Mouse (Mus musculus) mature B cell (primary cell): ENCODE results near the gene Ctnnd2.

ENCODE experiments used
- in situ Hi-C: fragments of 300-500 bp; cut with MboI; formaldehyde crosslinking; loops from 2 replicates; pipeline ENCODE4 v1.14.3; 2019

Ctnnd2 gene

DNA sequence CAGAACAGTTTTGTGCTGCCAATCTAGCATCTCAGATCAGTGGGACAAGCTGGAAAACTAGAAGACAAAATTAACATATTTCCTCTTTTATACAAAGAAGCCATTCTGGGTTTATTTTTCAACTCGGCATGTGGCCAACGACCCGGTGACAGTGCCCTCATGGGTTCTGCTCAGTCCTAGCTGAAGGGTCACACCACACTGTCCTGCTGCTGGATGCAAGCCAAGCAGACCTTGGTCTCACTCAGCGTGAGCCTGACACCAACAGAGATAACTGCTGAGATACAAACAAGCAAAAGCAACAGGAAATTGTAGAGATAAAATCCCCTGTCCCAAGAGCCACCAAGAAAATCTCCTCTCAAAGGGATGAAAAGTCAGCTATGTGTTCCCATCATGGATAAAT is 719.6 kb downstream of the Ctnnd2 start:
- in situ Hi-C loops = no loop called here

DNA sequence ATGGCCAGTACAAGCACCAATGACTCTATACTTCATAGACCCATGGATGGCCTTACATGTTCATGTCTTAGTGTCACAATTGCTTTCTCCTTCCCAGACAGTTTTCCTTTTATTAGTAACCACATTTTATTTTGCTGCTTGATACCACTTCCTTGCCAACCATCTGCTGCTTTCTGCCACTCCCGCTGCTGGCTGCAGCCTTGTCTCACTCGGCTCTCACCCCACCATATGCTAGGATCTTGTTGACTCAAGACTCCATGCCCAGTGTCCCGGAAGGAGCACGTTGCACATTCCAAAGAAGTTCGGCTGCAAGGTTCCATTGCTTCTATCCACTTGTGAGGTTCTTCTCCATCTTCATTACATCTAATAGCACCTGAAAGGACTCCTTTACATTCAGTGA is 722.7 kb downstream of the Ctnnd2 start:
- in situ Hi-C loops = no loop called here

DNA sequence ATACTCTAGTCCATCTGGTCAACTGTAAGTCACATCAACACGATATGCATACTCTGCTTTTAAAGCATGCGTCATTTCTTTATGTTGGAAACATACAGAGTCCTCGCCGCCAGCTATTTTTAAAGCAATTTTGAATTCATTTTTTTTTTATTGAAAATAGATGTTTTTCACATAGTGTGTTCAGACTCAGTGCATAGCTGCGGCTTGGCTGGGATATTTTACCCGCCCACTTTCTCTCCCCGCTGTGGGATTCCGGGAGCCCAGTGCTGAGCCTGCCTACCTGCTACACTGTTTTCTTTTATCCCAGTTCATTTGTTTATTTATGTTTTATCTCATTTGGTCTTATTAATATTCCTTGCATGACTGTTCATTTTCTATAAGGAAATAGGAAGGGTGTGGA is 724.9 kb downstream of the Ctnnd2 start:
- in situ Hi-C loops = no loop called here

DNA sequence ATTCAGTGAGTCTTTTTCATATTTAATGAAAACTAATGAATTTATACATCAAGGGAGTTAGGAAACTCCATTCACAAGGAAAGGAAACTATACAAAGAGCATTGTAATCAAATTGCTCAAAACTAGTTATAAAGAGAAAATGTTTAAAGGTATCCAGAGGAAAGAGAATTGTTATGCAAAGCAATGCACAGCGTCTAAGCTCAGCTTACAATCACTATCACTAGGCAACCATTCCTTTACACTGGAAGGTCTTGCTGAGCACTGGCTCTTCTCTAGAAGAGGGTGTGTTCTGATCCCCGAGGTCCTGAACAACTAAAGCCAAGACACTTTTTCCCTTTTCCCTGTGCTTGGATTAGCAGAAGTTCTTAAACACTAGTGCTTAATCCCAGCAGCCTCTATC is 735.6 kb downstream of the Ctnnd2 start:
- in situ Hi-C loops = no loop called here

DNA sequence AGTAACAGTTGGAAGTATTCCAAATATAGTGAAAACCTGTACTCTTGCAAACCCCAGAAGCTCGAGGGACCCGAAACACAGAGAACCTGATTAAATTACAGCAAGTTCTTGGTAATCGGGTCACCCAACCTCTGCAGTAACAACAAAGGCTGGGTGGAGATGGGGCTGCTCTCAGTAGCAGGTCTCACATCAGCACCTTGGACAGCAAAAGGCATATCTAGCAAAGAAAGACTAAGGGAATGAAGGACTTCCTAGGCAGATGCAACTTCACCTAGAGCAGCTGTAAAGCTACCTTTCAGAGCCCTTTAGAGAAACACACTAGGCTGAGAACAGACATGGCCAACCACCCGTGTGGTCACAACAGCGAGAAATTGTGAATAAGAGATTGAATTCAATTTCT is 741.0 kb downstream of the Ctnnd2 start:
- in situ Hi-C loops = no loop called here

DNA sequence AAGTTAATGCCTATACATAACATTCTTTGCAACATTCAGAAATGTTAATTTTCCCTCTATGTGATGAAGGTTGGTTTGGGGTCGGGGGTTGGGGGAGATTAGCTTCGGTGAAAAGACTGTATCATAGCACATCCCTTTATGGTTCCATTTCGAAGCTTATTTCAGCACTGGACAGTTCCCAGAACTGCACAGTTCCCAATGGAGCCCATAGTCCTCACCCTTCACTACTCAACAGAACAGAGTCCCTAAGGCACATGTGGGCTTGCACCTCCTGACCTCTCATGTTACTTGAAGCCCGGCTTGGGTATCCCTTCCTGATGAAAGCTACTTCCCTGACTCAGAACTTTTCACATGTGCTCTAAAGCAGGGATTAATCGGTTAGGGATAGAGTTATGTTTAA is 753.4 kb downstream of the Ctnnd2 start:
- in situ Hi-C loops = no loop called here

DNA sequence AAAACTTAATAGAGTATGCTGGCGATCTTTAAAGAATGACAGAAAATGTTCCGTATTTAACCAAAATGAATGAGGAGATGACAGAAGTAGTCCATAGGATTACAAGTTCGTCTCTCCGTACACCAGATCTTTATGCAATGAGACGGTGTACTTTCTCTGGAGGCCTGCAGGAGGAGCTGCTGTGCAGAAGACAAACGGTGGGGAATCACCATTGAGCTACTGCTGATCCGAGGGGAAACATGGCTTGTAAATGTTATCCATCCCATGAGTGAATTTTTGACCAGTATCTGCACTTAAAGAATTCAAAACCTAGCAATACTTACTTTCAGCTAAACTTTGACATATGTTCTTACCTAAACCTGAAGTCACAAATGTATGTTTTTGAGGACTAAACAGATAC is 755.2 kb downstream of the Ctnnd2 start:
- in situ Hi-C loops = no loop called here

DNA sequence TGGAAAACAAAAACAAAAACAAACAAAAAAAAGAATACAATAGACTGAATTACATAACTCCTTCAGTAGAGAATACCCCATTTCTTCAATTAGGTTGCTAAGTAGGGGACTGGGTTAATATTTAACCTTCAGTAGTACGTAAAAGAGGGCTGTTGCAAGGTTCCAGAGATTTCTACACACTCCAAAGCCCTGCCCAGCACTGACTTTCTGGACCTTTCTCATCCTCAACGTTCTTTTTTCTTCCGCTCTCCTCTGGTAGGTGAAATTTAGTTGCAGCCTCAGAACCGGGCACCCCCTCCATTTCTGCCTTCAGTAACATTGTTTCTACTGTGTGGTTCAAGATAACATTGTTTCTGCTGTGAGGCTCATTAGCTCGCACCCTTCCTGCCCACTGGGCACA is 759.5 kb downstream of the Ctnnd2 start:
- in situ Hi-C loops = no loop called here

DNA sequence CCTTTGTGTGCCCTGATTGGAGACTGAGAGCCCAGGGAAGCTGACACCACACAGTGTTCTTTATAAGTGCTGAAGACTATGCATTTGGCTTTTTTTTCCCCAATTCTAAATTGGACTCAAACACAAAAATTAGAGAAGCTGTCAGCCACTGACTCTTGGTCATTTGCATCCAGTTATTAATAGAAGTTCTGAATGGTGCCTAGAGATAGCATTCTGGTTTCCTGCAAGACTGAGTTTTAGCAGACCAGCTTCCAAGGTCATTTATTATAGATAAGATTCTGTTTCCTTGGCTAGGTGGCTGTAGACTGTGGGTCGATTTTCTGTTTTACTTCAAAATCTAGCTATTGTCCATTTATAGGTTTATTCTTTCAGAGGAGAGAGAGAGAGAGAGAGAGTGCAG is 773.5 kb downstream of the Ctnnd2 start:
- in situ Hi-C loops = no loop called here

DNA sequence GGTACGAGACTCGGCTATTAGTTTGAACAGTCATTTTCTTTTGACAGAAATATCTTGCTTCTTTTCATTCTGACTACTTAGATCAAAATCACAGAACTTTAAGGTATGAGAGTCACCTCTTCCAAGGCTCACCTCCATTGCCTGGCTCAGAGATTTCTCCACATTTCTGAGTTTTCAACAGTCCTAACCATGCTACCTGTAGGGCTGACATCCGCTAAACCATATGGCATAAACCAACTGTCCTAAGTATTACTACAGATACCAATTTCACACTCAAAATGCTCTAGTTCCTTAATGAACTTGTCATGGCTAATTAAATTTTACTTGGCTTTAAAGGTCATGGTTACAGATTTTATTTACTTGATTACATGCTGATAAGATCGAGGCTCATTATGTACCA is 786.1 kb downstream of the Ctnnd2 start:
- in situ Hi-C loops = no loop called here

DNA sequence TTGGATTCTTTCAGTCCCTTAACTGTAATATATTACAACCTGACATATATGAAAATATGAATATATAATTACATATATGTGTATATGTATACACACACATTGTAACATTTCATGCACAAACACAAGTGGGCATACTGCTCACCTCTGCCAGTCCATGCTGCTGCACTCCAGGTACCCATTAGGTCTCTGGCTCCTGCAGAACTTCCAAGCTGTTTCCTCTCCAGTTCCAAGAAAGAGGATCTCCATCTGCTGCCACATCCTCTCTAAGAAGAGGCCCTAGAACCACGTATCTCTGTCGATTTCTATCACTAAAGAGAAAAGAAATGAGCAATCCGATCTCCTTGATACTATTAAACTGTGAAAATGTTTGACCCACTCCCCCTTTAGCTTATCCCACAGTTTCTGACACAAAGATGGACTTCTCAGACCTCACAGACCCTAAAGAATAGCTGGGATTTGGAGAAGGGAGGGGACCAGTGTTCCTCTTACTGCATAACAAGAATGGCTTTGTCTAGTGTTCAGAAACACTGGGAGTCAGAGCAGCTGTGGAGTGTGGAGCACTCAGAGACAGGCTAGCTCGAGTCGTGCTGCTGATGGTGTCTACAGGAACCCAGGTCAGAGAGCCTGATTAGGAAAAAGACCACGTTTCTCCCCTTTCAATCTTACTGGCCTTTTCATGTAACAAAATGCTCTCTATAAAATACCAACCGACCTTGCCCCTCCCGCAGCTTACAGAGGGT is 790.2 kb downstream of the Ctnnd2 start:
- in situ Hi-C loops = no loop called here

DNA sequence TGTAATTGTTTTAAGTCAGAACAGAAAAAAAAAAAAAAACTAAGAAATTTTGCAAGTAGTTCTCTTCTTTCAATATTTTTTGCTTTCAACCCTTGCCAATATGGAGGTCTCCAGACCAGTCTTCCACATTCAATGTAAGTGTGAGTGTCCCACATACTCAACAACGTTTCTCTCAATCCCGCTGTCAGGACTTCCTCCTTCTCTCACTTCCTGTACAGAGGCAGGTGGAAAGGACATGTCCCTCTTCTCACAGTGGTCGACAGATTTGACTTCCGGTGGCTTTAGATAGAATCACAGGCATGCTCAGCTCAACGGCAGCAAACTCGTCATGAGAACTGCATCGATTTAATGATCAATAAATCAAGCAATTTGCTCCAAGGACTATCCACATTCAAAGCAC is 791.7 kb downstream of the Ctnnd2 start:
- in situ Hi-C loops = no loop called here

DNA sequence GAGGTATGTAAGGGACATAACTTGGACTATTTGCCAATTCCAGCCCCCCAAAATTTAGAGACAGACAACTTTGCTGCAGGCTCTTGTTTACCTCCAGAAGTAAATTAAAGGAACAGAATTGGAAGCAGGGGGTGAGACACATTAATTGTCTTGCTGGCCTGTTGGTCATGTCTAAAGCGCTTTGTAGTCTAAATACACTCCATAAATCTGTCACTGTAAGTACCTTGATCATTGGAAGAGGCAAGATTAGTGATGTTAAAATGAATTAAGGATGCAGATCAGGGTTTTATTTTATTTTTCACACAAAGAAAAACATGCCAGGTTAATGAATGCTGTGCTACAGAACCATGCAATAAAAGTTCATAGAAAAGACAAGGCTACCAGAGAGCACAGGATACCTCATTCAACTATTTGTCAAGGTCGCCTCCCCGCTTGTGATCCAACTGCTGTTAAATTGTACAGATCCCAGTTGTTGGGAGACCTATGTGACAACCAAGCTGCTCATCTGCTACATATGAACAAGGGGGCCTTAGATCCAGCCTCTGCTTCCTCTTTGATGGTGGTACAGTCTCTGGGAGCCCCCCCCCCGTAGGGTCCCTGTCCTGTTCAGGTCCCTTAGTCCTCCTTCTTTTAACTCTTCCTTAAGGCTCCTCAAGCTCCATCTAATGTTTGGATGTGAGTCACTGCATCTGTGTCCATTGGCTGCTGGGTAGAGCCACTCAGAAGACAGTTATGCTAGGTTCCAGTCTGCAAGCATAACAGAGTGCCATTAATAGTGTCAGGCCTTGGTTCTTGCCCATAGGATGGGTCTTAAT is 792.7 kb downstream of the Ctnnd2 start:
- in situ Hi-C loops = no loop called here

DNA sequence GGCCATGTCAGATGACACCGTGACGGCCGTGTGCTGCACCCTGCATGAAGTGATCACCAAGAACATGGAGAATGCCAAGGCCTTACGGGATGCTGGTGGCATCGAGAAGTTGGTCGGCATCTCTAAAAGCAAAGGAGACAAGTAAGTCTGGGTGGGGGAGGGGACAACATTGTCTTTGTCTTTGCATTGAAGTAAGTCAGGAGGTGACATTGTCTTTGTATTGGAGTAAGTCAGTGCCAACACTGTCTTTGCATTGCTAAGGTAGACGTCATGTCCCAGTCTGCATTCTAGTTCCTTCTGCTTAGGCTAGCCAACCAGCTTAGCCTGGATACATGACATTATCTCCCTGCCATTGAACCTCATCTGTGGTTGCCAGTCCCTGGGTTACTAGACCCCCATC is 794.4 kb downstream of the Ctnnd2 start:
- in situ Hi-C loops = no loop called here

DNA sequence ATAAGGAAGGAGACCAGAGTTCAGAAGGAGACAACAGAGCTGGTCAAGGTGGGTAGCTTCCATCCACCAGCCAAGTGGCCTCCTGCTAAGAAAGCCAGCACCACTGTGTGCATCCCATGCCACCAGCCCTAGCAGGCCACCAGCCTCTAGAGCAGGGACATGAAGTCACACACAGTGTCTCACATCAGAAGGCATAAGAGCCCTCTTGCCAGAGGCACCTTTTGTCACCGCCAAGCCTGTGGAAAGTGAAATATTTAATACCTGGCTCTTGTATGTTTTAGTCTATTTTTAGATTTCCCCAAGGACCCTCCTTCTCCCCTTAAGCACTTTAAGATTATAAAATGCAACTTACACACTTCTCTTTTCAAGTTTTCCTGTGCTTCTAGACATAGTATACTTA is 802.0 kb downstream of the Ctnnd2 start:
- in situ Hi-C loops = no loop called here

DNA sequence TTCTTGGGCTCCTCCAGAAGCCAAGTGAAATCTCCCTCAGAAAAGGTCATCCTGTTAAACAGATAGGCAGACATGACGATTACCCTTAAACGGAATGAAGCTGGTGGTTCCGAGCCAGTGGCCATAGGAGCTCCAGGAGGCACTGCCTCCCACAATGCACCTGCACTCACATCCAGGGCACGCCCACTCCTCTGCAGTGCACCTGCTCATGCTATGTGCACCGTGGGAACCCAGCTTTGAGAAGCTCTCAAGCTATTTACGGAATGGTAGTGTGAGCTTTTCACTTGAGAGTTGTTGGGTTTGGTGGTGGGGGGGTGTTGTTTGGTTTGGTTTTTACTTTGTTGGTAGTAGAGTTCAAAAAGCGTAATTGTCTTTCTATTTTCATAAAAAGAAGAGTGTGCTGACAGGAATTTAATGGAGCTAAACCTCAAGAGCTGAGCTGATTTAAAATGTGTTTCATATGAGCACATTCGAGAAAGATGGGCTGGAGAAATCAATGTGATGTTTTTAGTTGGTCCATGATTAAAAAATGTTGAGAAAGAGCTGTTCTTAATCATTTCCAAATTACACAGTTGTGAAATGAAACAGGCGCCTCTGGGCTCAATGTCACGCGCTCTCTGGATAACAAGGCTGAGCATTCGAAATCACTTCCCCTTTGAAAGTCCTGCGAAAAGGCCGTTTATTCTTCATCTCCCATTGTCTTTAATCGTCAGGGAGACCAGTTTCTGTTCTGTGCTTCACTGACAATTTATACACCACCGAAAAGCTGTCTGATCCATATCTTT is 802.8 kb downstream of the Ctnnd2 start:
- in situ Hi-C loops = no loop called here

DNA sequence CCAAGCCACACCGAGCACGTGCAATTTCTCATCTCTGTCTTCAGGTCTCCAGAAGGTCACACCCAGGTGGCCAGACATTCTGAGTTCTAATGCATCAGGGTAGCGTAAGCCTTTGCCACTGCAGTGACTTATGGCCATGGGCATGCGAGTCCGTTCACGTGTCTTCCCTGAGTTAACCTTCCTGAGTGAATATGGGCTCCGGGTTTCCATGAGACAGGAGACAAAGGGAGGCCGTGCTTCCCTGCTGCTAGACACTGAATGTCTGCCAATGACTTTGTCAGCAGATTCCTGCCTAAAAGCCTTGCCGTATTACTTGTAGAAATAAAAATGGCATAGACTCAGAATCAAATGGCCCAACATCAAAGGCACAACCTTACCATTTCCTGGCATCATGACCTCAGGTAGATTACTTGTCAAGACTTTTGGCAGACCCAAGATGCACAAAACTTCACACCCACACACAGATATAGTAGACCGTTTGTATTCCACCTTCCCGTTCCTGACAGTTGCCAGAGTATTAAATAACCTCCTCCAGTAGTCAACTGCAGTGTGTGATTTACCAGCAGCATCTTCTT is 804.9 kb downstream of the Ctnnd2 start:
- in situ Hi-C loops = no loop called here

DNA sequence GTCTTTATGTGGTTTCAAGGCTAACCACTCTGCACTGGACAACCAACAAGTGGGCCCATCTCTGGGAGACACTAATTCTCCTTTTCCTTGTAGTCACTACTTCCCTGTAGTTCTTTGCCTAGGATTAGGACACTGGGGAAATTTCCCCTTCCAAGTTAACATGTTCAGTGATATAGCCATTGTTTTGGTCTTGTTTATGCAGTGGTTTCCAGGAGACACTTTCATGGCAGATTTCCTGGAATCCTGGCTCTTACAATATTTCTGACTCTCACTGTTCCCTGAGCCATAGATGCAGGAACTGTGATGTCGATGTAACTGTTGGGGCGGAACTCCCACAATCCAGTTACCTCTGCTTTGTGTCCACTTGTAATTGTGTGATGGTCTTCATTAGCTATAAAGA is 814.5 kb downstream of the Ctnnd2 start:
- in situ Hi-C loops = no loop called here

DNA sequence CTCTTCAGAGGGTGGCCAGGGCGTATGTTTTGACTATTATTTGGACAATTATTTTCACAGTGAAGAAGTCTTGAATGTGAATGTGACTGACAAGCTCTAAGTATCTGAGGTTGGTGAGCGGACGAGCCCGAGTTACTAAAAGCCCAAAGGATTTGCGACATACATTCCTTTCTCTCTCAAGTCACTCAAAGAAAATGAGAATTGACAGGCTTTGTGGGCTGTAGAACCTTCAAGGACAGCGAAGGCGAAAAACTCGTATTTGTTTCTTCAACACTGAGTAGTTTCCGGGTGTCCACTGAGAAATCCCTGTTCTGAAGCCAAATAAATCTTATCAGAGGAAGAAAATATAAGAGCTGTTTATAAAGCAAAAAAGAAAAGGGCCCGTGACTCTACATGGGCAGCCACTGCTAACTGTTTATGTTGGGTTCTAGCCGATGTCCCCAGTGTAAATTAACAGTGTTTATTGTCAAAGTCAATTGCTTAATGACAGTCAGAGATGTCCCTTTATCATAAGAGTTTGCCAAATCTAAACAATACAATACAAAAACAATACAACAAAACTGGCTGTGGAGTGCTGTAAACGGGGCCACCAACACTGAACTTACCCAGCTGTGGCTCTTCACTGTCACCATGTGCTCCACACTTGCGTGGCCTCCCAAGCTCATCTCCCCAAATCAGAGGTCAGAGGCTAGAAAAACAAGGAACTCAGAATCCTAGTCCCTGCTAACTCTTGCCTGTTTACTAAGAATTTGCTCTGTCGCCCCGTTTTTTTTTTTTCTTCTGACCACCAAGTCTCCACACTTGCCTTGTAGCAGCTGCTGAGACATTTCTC is 818.2 kb downstream of the Ctnnd2 start:
- in situ Hi-C loops = no loop called here

DNA sequence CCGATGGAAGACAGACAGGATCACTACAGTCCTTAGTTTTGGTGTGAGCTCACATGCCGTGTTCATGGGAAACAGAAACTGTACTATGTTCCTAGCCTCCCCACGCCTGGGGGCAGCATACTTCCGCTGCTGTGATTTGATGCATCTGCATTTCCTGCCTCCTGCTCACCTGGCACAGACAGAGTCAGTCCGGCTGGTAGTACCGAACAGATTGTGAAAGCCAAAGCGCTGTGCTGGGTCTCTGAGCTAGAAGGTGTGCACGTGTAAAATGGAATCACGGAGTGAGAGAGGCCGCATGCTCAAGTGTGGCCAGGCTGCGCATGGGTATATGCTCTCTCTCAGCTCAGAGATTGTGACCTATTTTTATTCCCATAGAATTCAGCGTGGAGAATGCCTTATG is 820.0 kb downstream of the Ctnnd2 start:
- in situ Hi-C loops = no loop called here

DNA sequence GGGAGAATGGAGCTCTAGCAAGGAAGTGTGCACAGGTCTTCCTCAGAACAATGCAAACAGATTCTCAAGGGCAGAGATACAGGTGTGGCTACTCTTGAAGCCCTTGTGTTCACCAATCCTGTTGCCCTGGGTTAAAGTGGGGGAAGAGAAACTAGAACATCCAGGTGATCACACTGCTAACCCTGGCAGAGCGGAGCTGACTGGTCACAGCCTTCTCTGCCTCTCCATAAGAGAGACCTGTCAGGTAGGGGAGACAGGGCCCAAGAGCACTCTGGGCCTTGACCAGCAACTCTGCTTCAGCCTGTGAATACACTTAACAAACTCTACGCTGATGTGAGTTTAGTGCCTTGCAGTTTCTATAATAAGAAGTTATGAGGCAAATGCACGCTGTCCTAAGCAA is 820.5 kb downstream of the Ctnnd2 start:
- in situ Hi-C loops = no loop called here

DNA sequence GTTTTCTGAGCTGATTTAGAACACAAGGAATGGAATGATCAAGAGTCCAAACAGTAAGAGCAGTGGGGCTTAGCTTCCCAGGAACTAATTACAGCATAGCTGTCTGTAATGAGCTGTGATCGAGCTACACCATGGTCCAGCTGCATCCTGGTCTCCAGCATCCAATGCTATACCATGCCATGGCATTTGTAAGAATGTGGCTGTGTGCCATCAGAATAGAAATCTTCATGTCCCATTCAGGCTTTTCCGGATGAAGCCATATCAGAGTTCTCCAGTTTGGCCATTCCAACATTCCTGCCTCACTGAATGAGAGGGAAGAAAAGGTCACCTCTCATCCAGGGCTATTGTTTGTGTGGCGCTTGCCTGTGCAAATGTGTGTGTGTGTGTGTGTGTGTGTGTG is 823.0 kb downstream of the Ctnnd2 start:
- in situ Hi-C loops = no loop called here
